Mouse (Mus musculus) limb, embryonic 10.5 days (tissue): ENCODE data around the gene Parp9. TPM values are rescaled to one million over a fixed set of nuclear protein-coding genes. Genes with fewer than 3 reads are reported as not detected.
A peak's percentile ranks its signal among the peaks of the same experiment; 100 is the strongest.

Experiments
- DNase-seq: peaks from one replicate; pipeline ENCODE4 v3.0.0-alpha.2; 2017; ENCODE audit warnings: low spot score
- H3K27ac ChIP-seq: fragments of 300-500 bp; sonication (generic); 2 replicates; pipeline ENCODE4 v1.5.1; 2016; ENCODE audit warnings: mild to moderate bottlenecking
- H3K27me3 ChIP-seq: fragments of 300-500 bp; sonication (generic); 2 replicates; pipeline ENCODE4 v1.6.1; 2016; ENCODE audit warnings: low read depth, mild to moderate bottlenecking; ENCODE audit not compliant: poor library complexity, severe bottlenecking
- H3K36me3 ChIP-seq: fragments of 300-500 bp; sonication (generic); 2 replicates; pipeline ENCODE4 v1.6.1; 2016; ENCODE audit warnings: mild to moderate bottlenecking, moderate library complexity
- H3K4me1 ChIP-seq: fragments of 300-500 bp; sonication (generic); 2 replicates; pipeline ENCODE4 v1.6.1; 2016
- H3K4me3 ChIP-seq: fragments of 300-500 bp; sonication (generic); 2 replicates; pipeline ENCODE4 v1.5.1; 2016; ENCODE audit warnings: mild to moderate bottlenecking, moderate library complexity
- H3K9me3 ChIP-seq: fragments of 300-500 bp; sonication (generic); replicated peaks from 2 replicates; pipeline ENCODE4 v1.6.1; 2016; ENCODE audit warnings: mild to moderate bottlenecking
- WGBS: fragments of 180-500 bp; shearing (Covaris S2); methylation state at CpG from one replicate; pipeline ENCODE4 v1.1.7; 2016; 5-methylcytosine and 5-hydroxymethylcytosine counted together
- polyA plus RNA-seq: library from polyadenylated mRNA; unstranded; fragments of >200 nt; fragmentation: Nextera tagmentation; extraction: Ambion mirVana; gene quantifications from 2 replicates; pipeline ENCODE4 v1.2.1, GENCODE M21; 2016

Parp9 gene
- polyA plus RNA-seq, 1 experiment from 2014 or later = 2.5 TPM

DNA sequence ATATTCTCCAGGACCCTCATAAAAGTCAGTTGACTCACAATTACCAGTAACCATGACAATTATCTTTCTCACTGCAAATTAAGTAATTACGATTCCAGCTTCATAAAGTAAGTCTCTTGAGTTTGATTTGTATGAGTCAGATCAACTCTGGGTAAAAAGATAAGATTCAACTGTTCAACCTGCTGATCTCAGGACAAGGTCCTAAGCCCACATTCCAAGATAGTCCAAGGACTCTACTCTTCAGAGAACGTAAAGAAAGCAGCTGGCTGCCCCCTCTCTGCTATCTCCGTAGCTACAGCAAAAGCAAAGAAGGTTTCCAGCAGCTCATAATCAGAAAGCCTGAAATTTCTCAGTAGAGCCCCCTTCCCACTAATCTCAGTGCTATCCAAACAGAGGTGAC lies 26.8 kb upstream of the Parp9 start:
- Histone ChIP-seq H3K36me3 (no peaks in the 10 kb centered on the region), H3K9me3 (no peaks in the 10 kb centered on the region), H3K27me3 (no peaks in the 10 kb centered on the region), H3K4me1 (0 out of 2 replicates have a peak, but pooled peaks cover 3% of the 10 kb centered on the region), H3K4me3 (no peak overlapping the region), H3K27ac (no peak overlapping the region)
- no peak for DNase-seq
- 84% methylated on average over 3 of the region's 3 CpGs for WGBS

DNA sequence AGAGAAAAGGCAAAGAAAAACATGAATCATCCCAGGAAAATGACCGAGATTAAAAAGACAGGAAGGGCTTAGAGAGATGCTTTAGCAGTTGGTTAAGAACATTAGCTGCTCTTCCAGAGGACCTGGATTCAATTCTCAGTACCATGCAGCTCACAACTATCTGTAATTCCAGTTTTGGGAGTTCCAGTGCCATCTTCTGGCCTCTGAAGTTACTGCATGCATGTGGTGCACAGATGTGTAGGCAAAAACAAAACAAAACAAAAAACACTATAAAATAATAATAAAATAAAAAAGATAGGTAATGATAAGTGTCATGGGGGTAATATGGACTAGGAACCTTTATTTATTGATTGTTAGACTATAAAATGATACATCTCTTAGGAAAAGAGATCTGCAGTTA lies 24.7 kb upstream of the Parp9 start:
- Histone ChIP-seq H3K9me3 (no peaks in the 10 kb centered on the region), H3K4me3 (no peak overlapping the region), H3K36me3 (no peaks in the 10 kb centered on the region), H3K27me3 (no peaks in the 10 kb centered on the region), H3K27ac (no peak overlapping the region), H3K4me1 (no peaks in the 10 kb centered on the region)
- 74% methylated on average over 1 of the region's 1 CpGs for WGBS
- DNase-seq = no peak

GRCm38 (mm10) chr16:35914301-35914700 lies 24.0 kb upstream of the Parp9 start:
- no peak overlapping the region for H3K4me3 ChIP-seq
- no peak for DNase-seq
- no peaks in the 10 kb centered on the region for H3K4me1 ChIP-seq
- H3K36me3 ChIP-seq = no peaks in the 10 kb centered on the region
- no peaks in the 10 kb centered on the region for H3K9me3 ChIP-seq
- H3K27me3 ChIP-seq = no peaks in the 10 kb centered on the region
- 69% methylated on average over 5 of the region's 5 CpGs for WGBS
- no peak overlapping the region for H3K27ac ChIP-seq

DNA sequence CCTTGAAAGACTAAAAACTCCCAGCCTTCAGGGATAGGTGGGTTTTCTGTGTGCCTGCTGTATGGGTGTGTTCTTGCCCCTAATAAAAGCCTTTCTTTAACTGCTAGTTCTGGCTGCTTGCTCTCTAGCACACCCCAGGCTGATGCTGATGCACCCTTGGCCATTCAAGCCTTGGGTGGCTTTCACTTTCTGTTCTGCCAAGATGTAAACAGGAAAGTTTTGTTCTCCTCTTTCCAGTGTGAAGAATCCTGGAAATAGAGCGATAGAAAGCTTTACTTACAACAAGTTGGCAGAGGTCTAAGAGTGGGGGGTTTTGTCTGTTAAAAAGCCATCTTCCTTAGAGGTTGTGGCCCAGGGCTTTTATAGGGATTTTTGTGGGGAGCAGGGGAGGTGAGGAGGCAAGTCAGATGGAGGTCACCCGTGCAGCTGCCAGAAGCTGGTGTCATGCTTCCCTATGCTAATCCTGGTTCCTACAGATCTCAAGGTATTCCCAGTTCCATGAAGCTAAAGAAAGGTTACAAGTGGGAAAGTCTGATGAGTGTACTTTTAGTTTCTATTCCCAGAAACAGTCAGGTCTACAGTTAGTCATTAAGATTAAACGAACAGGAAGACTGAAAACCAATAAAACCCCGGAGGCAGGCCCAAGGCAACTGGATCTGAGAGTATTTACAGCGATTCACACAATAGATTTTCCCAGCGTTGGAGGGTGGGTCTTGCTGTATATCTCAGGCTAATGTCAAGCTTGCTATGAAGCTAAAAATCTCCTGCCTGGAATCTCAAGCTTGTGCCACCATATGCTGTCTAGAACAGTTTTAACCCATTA lies 19.3 kb upstream of the Parp9 start:
- 76% methylated on average over 6 of the region's 6 CpGs for WGBS
- no peak overlapping the region for H3K27ac ChIP-seq
- no peaks in the 10 kb centered on the region for H3K4me1 ChIP-seq

GRCm38 (mm10) chr16:35921676-35922235 lies 16.5 kb upstream of the Parp9 start:
- WGBS = 90% methylated on average over 2 of the region's 2 CpGs
- Histone ChIP-seq H3K9me3 (no peaks in the 10 kb centered on the region), H3K4me3 (no peak overlapping the region), H3K4me1 (no peaks in the 10 kb centered on the region), H3K27ac (no peak overlapping the region), H3K36me3 (no peaks in the 10 kb centered on the region), H3K27me3 (no peaks in the 10 kb centered on the region)
- DNase-seq = no peak

More for the DNA sequence above, 19.3 kb upstream of the Parp9 start:
- no peaks in the 10 kb centered on the region for H3K27me3 ChIP-seq
- no peaks in the 10 kb centered on the region for H3K36me3 ChIP-seq
- H3K4me3 ChIP-seq = no peak overlapping the region
- H3K9me3 ChIP-seq = no peaks in the 10 kb centered on the region
- no peak for DNase-seq

- no peak overlapping the region for H3K27ac ChIP-seq
- no peaks in the 10 kb centered on the region for H3K36me3 ChIP-seq
- DNase-seq = no peak
- H3K9me3 ChIP-seq = no peaks in the 10 kb centered on the region
- no peaks in the 10 kb centered on the region for H3K27me3 ChIP-seq
- no peaks in the 10 kb centered on the region for H3K4me1 ChIP-seq
- no peak overlapping the region for H3K4me3 ChIP-seq
- 85% methylated on average over 3 of the region's 3 CpGs for WGBS
Measured at GRCm38 (mm10) chr16:35922301-35922895, 15.9 kb upstream of the Parp9 start.

- DNase-seq = no peak
- WGBS = 87% methylated on average over 7 of the region's 7 CpGs
- no peak overlapping the region for H3K4me3 ChIP-seq
- H3K4me1 ChIP-seq = no peaks in the 10 kb centered on the region
- H3K9me3 ChIP-seq = no peaks in the 10 kb centered on the region
- no peak overlapping the region for H3K27ac ChIP-seq
- no peaks in the 10 kb centered on the region for H3K27me3 ChIP-seq
- no peaks in the 10 kb centered on the region for H3K36me3 ChIP-seq
Measured at GRCm38 (mm10) chr16:35923546-35924198, 14.6 kb upstream of the Parp9 start.

GRCm38 (mm10) chr16:35924341-35924740 lies 13.9 kb upstream of the Parp9 start:
- Histone ChIP-seq H3K27ac (no peak overlapping the region), H3K9me3 (no peaks in the 10 kb centered on the region), H3K27me3 (no peaks in the 10 kb centered on the region), H3K4me1 (no peaks in the 10 kb centered on the region), H3K36me3 (no peaks in the 10 kb centered on the region), H3K4me3 (no peak overlapping the region)
- WGBS = 91% methylated on average over 5 of the region's 5 CpGs
- no peak for DNase-seq

GRCm38 (mm10) chr16:35932179-35933055 lies 5.9 kb upstream of the Parp9 start:
- Histone ChIP-seq H3K27ac (no peak overlapping the region), H3K9me3 (no peaks in the 10 kb centered on the region), H3K36me3 (no peaks in the 10 kb centered on the region), H3K27me3 (peaks cover 5% of the 10 kb centered on the region), H3K4me1 (no peaks in the 10 kb centered on the region), H3K4me3 (no peak overlapping the region)
- WGBS = 89% methylated on average over 19 of the region's 19 CpGs
- DNase-seq = no peak

DNA sequence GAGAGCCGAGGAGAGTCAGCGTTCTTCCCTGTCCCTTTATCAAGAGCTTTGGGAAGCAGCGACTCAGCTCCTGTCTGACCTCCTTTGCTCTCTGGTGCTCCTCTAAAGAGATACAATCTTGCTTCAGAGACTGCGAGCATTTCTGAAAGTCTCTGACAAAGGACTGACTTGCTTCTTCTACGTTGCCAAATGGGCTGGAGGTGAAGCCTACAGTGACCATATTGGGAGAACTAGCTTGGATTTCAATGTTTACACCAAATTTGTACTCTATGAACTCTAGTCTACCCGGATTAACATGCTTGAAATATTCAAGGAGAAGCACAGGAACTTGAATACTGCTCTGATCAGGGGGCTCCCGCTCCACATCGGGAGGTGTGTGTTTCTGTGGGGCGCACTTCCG lies 5.1 kb upstream of the Parp9 start:
- Histone ChIP-seq H3K4me1 (no peaks in the 10 kb centered on the region), H3K27me3 (peaks cover 11% of the 10 kb centered on the region), H3K27ac (no peak overlapping the region), H3K4me3 (no peak overlapping the region), H3K36me3 (no peaks in the 10 kb centered on the region), H3K9me3 (no peaks in the 10 kb centered on the region)
- DNase-seq = no peak
- WGBS = 90% methylated on average over 10 of the region's 10 CpGs

- peak overlapping the region; percentile 80; the same call in 1 of the 2 replicates for H3K27ac ChIP-seq
- H3K9me3 ChIP-seq = no peaks in the 10 kb centered on the region
- H3K4me3 ChIP-seq = peak overlapping the region; percentile 73
- no peak for DNase-seq
- H3K36me3 ChIP-seq = no peaks in the 10 kb centered on the region
- 8% methylated on average over 6 of the region's 6 CpGs for WGBS
- H3K27me3 ChIP-seq = peaks cover 29% of the 10 kb centered on the region
- peaks cover 14% of the 10 kb centered on the region for H3K4me1 ChIP-seq
Measured at GRCm38 (mm10) chr16:35939261-35939660, 991 bp downstream of the Parp9 start.

GRCm38 (mm10) chr16:35939690-35940089 lies 1.4 kb downstream of the Parp9 start:
- Histone ChIP-seq H3K27me3 (peaks cover 29% of the 10 kb centered on the region), H3K4me3 (peak overlapping the region; percentile 73), H3K36me3 (no peaks in the 10 kb centered on the region), H3K4me1 (peaks cover 14% of the 10 kb centered on the region), H3K9me3 (no peaks in the 10 kb centered on the region), H3K27ac (no peak overlapping the region)
- peak; percentile 71 for DNase-seq
- 20% methylated on average over 9 of the region's 9 CpGs for WGBS
